Mouse (Mus musculus): ENCODE measurements around the gene Olfr1164. TPM values are rescaled to one million over a fixed set of nuclear protein-coding genes. Genes with fewer than 3 reads are reported as not detected.

Gene Olfr1164
- polyA plus RNA-seq (2014; fragmentation: Nextera tagmentation; extraction: Ambion mirVana), result not detected in 2 replicates

DNA sequence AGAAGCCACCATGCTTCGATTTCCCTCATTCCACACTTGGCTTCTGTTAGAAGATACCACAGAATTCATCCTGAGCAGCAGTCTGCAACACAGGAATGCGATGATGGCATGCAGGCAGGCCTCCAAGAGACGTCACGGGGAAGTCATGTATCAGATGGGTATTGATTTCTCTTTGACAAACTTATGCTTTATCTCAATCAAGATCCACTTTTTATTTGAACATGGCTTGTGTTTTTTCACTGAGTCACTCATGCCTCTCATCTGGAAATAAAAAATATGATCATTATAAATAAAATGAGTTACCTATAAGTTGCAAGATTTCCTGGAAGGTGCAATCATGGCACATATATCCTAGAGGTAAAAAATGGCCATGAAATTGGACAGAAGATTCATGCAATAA lies at the start of gene Olfr1164:
Olfr1164 (minus strand) TSS at position 101 of the 400 bp plus-strand sequence.
- no peaks in the 10 kb centered on the region for H3K36me3 ChIP-seq (replicated peaks; ENCODE audit: control insufficient read depth, insufficient read depth, low read depth, low read length)
- H3K27ac ChIP-seq (replicated peaks; ENCODE audit: low read depth, low read length), result no peak within 1 kb of the TSS
- no peaks in the 10 kb centered on the region for H3K4me1 ChIP-seq (ENCODE audit: control insufficient read depth, insufficient read depth, low read length)
- 76% methylated on average over 4 of the region's 4 CpGs for WGBS
- H3K9me3 ChIP-seq (replicated peaks; ENCODE audit: control insufficient read depth, low read length), result no peaks in the 10 kb centered on the region
- no peak within 1 kb of the TSS for H3K9ac ChIP-seq (replicated peaks; ENCODE audit: low read length)
- H3K27me3 ChIP-seq (ENCODE audit: control insufficient read depth, insufficient read depth, low read length), result no peaks in the 10 kb centered on the region
- DNase-seq (ENCODE audit: low spot score) (no peak), ATAC-seq (replicated peaks; ENCODE audit: insufficient number of reproducible peaks, low FRiP score, low TSS enrichment, low read depth) (no peak)
- H3K4me3 ChIP-seq (ENCODE audit: low read depth, low read length), result no peak within 1 kb of the TSS
- H3K4me2 ChIP-seq (ENCODE audit: low read depth, low read length), result no peak within 1 kb of the TSS

DNA sequence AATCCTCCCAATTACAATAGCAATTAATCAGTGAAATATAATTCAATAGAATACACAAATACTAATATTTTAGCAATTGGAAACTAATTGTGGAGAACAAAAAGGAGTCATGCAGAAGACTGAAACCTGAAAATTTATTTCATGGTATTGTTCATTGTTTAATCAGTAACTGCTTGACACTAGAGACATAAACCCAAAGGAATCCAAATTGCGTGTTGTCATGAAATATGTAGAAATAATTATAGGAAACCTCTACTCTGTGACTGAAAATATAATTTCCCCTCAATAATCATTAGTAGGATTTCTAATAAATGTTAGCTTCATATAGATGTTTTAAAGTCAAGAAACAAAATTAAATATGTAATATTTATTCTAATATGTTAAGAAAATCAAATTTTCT lies 34.4 kb upstream of the Olfr1164 start, which contains the start of gene Olfr1166:
Olfr1166 (minus strand) TSS at position 101 of the 400 bp plus-strand sequence.
- no peaks in the 10 kb centered on the region for H3K9me3 ChIP-seq (replicated peaks; ENCODE audit: control insufficient read depth, low read length)
- ATAC-seq (replicated peaks; ENCODE audit: insufficient number of reproducible peaks, low FRiP score, low TSS enrichment, low read depth) (no peak), DNase-seq (ENCODE audit: low spot score) (no peak)
- no peak within 1 kb of the TSS for H3K27ac ChIP-seq (replicated peaks; ENCODE audit: low read depth, low read length)
- H3K4me3 ChIP-seq (ENCODE audit: low read depth, low read length), result no peak within 1 kb of the TSS
- no peaks in the 10 kb centered on the region for H3K27me3 ChIP-seq (ENCODE audit: control insufficient read depth, insufficient read depth, low read length)
- no peaks in the 10 kb centered on the region for H3K36me3 ChIP-seq (replicated peaks; ENCODE audit: control insufficient read depth, insufficient read depth, low read depth, low read length)
- WGBS, result 91% methylated on average over 1 of the region's 1 CpGs
- no peak within 1 kb of the TSS for H3K9ac ChIP-seq (replicated peaks; ENCODE audit: low read length)
- H3K4me1 ChIP-seq (ENCODE audit: control insufficient read depth, insufficient read depth, low read length), result no peaks in the 10 kb centered on the region
- H3K4me2 ChIP-seq (ENCODE audit: low read depth, low read length), result no peak within 1 kb of the TSS

DNA sequence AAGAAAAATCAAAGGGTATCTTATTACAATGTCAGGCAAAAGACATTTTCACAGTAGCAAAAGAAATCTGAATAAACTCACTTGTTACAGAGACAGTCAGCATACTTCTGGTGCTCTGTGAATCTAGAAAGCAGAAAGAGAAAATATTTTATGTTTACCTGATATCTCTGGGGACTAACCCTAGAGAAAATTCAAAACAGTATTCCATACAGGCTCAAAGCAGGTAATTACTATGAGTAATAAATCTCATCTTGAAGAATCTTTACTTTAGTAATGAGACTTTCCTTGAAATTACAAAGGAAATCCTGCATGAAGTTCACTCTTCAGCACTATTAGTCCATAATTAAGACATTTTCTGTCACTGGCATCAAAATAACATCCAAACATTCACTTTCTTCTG lies 22.0 kb downstream of the Olfr1164 start, which contains the start of gene Olfr1163:
Olfr1163 (minus strand) TSS at position 101 of the 400 bp plus-strand sequence.
- no peaks in the 10 kb centered on the region for H3K36me3 ChIP-seq (replicated peaks; ENCODE audit: control insufficient read depth, insufficient read depth, low read depth, low read length)
- no peaks in the 10 kb centered on the region for H3K9me3 ChIP-seq (replicated peaks; ENCODE audit: control insufficient read depth, low read length)
- H3K4me1 ChIP-seq (ENCODE audit: control insufficient read depth, insufficient read depth, low read length), result no peaks in the 10 kb centered on the region
- no peak for DNase-seq (ENCODE audit: low spot score)
- no peak within 1 kb of the TSS for H3K4me3 ChIP-seq (ENCODE audit: low read depth, low read length)
- no peak within 1 kb of the TSS for H3K9ac ChIP-seq (replicated peaks; ENCODE audit: low read length)
- H3K4me2 ChIP-seq (ENCODE audit: low read depth, low read length), result no peak within 1 kb of the TSS
- no peak for ATAC-seq (replicated peaks; ENCODE audit: insufficient number of reproducible peaks, low FRiP score, low TSS enrichment, low read depth)
- no peaks in the 10 kb centered on the region for H3K27me3 ChIP-seq (ENCODE audit: control insufficient read depth, insufficient read depth, low read length)
- no peak within 1 kb of the TSS for H3K27ac ChIP-seq (replicated peaks; ENCODE audit: low read depth, low read length)

DNA sequence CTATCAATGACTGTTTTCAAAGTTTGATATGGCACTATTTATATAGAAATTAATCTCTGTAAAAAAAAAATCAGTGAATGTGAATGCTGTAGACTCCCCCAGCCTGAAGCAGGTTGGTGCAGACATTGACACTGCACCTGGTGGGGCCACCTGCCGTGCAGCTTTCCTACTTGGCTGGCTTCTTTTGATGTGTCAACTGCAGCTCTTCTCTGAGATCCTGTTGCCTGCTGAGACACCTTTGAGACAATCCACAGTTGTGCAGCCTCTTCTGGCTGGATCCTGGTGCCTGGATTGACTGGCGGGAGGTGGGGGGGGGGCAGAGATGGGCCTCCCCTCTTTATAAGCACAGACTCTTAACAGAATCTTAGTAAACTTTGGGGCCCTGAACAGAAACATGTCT lies 30.2 kb downstream of the Olfr1164 start:
- Histone ChIP-seq H3K4me1 (ENCODE audit: control insufficient read depth, insufficient read depth, low read length) (no peaks in the 10 kb centered on the region), H3K4me3 (ENCODE audit: low read depth, low read length) (no peak overlapping the region), H3K36me3 (replicated peaks; ENCODE audit: control insufficient read depth, insufficient read depth, low read depth, low read length) (no peaks in the 10 kb centered on the region), H3K4me2 (ENCODE audit: low read depth, low read length) (no peak overlapping the region), H3K9ac (replicated peaks; ENCODE audit: low read length) (no peak overlapping the region), H3K27me3 (ENCODE audit: control insufficient read depth, insufficient read depth, low read length) (no peaks in the 10 kb centered on the region), H3K9me3 (replicated peaks; ENCODE audit: control insufficient read depth, low read length) (no peaks in the 10 kb centered on the region), H3K27ac (replicated peaks; ENCODE audit: low read depth, low read length) (no peak overlapping the region)
- WGBS, result 79% methylated on average over 2 of the region's 2 CpGs
- ATAC-seq (replicated peaks; ENCODE audit: insufficient number of reproducible peaks, low FRiP score, low TSS enrichment, low read depth) (no peak), DNase-seq (ENCODE audit: low spot score) (no peak)

DNA sequence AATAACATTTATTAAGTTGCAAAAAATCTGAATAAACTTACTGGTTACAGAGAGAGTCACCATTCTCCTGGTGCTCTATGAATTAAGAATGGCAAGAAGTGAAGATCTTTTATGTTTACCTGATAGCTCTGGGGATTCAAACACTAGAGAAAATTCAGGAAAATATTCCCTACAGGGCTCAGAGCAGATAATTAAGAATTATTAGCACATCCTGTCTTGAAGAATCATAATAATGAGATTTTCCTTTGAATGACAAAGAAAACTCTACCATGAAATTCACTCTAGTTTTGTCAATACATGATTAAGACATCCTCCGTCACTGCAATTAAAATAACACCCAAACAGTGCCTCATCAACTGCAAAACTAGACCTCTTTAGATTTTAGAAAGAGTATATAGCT lies 42.7 kb downstream of the Olfr1164 start, which contains the start of gene Olfr1162:
Olfr1162 (minus strand) TSS at position 101 of the 400 bp plus-strand sequence.
- no peak for ATAC-seq (replicated peaks; ENCODE audit: insufficient number of reproducible peaks, low FRiP score, low TSS enrichment, low read depth)
- H3K4me2 ChIP-seq (ENCODE audit: low read depth, low read length), result no peak within 1 kb of the TSS
- H3K9ac ChIP-seq (replicated peaks; ENCODE audit: low read length), result no peak within 1 kb of the TSS
- H3K27me3 ChIP-seq (ENCODE audit: control insufficient read depth, insufficient read depth, low read length), result no peaks in the 10 kb centered on the region
- no peak within 1 kb of the TSS for H3K4me3 ChIP-seq (ENCODE audit: low read depth, low read length)
- DNase-seq (ENCODE audit: low spot score), result no peak
- H3K9me3 ChIP-seq (replicated peaks; ENCODE audit: control insufficient read depth, low read length), result no peaks in the 10 kb centered on the region
- 74% methylated on average over 1 of the region's 1 CpGs for WGBS
- H3K4me1 ChIP-seq (ENCODE audit: control insufficient read depth, insufficient read depth, low read length), result no peaks in the 10 kb centered on the region
- H3K36me3 ChIP-seq (replicated peaks; ENCODE audit: control insufficient read depth, insufficient read depth, low read depth, low read length), result no peaks in the 10 kb centered on the region
- H3K27ac ChIP-seq (replicated peaks; ENCODE audit: low read depth, low read length), result no peak within 1 kb of the TSS

Other genes starting within 250 kb of the Olfr1164 start
- not detected in 2 replicates for gene Olfr1150-ps1, start 250.0 kb downstream of the Olfr1164 start, polyA plus RNA-seq (2014; fragmentation: Nextera tagmentation; extraction: Ambion mirVana)
- gene Olfr1151, start 238.1 kb downstream of the Olfr1164 start, polyA plus RNA-seq (2014; fragmentation: Nextera tagmentation; extraction: Ambion mirVana), result not detected in 2 replicates
- gene Olfr1152, start 227.5 kb downstream of the Olfr1164 start, polyA plus RNA-seq (2014; fragmentation: Nextera tagmentation; extraction: Ambion mirVana), result not detected in 2 replicates
- not detected in 2 replicates for gene Olfr1153, start 199.0 kb downstream of the Olfr1164 start, polyA plus RNA-seq (2014; fragmentation: Nextera tagmentation; extraction: Ambion mirVana)
- not detected in 2 replicates for gene Olfr1154, start 188.8 kb downstream of the Olfr1164 start, polyA plus RNA-seq (2014; fragmentation: Nextera tagmentation; extraction: Ambion mirVana)
- gene Olfr1155, start 148.8 kb downstream of the Olfr1164 start, polyA plus RNA-seq (2014; fragmentation: Nextera tagmentation; extraction: Ambion mirVana), result not detected in 2 replicates
- gene Olfr1156, start 140.9 kb downstream of the Olfr1164 start, polyA plus RNA-seq (2014; fragmentation: Nextera tagmentation; extraction: Ambion mirVana), result not detected in 2 replicates
- gene Olfr1157, start 125.7 kb downstream of the Olfr1164 start, polyA plus RNA-seq (2014; fragmentation: Nextera tagmentation; extraction: Ambion mirVana), result not detected in 2 replicates
- gene Olfr74, start 119.3 kb downstream of the Olfr1164 start, polyA plus RNA-seq (2014; fragmentation: Nextera tagmentation; extraction: Ambion mirVana), result not detected in 2 replicates
- gene Olfr1158, start 103.9 kb downstream of the Olfr1164 start, polyA plus RNA-seq (2014; fragmentation: Nextera tagmentation; extraction: Ambion mirVana), result not detected in 2 replicates
- gene Olfr1160, start 85.7 kb downstream of the Olfr1164 start, polyA plus RNA-seq (2014; fragmentation: Nextera tagmentation; extraction: Ambion mirVana), result not detected in 2 replicates
- gene Olfr1161, start 71.2 kb downstream of the Olfr1164 start, polyA plus RNA-seq (2014; fragmentation: Nextera tagmentation; extraction: Ambion mirVana), result not detected in 2 replicates
- not detected in 2 replicates for gene Olfr73, start 56.3 kb downstream of the Olfr1164 start, polyA plus RNA-seq (2014; fragmentation: Nextera tagmentation; extraction: Ambion mirVana)
- not detected in 2 replicates for gene Olfr1162, start 42.8 kb downstream of the Olfr1164 start, polyA plus RNA-seq (2014; fragmentation: Nextera tagmentation; extraction: Ambion mirVana)
- gene Olfr1163, start 22.1 kb downstream of the Olfr1164 start, polyA plus RNA-seq (2014; fragmentation: Nextera tagmentation; extraction: Ambion mirVana), result not detected in 2 replicates
- gene Olfr1166, start 34.3 kb upstream of the Olfr1164 start, polyA plus RNA-seq (2014; fragmentation: Nextera tagmentation; extraction: Ambion mirVana), result not detected in 2 replicates
- gene Olfr1167, start 61.2 kb upstream of the Olfr1164 start, polyA plus RNA-seq (2014; fragmentation: Nextera tagmentation; extraction: Ambion mirVana), result not detected in 2 replicates
- not detected in 2 replicates for gene Olfr1168, start 87.9 kb upstream of the Olfr1164 start, polyA plus RNA-seq (2014; fragmentation: Nextera tagmentation; extraction: Ambion mirVana)
- not detected in 2 replicates for gene Olfr1170, start 134.4 kb upstream of the Olfr1164 start, polyA plus RNA-seq (2014; fragmentation: Nextera tagmentation; extraction: Ambion mirVana)
- not detected in 2 replicates for gene Olfr1173, start 185.9 kb upstream of the Olfr1164 start, polyA plus RNA-seq (2014; fragmentation: Nextera tagmentation; extraction: Ambion mirVana)
- not detected in 2 replicates for gene Olfr1174-ps, start 221.2 kb upstream of the Olfr1164 start, polyA plus RNA-seq (2014; fragmentation: Nextera tagmentation; extraction: Ambion mirVana)
- not detected in 2 replicates for gene Olfr1175-ps, start 233.2 kb upstream of the Olfr1164 start, polyA plus RNA-seq (2014; fragmentation: Nextera tagmentation; extraction: Ambion mirVana)
- not detected in 2 replicates for gene Olfr1176, start 242.8 kb upstream of the Olfr1164 start, polyA plus RNA-seq (2014; fragmentation: Nextera tagmentation; extraction: Ambion mirVana)